Mouse (Mus musculus) forebrain, embryonic 10.5 days (tissue): Measurements from ENCODE around the gene Usp4. TPM values are rescaled to one million over a fixed set of nuclear protein-coding genes. Genes with fewer than 3 reads are reported as not detected.
A peak's percentile ranks its signal among the peaks of the same experiment; 100 is the strongest.

Experiments
- DNase-seq: peaks from one replicate; pipeline ENCODE4 v3.0.0-alpha.2; 2017; ENCODE audit warnings: low spot score; ENCODE audit errors: extremely low spot score
- H3K27ac ChIP-seq: fragments of 300-500 bp; sonication (generic); 2 replicates; pipeline ENCODE4 v1.5.1; 2016; ENCODE audit warnings: mild to moderate bottlenecking
- H3K27me3 ChIP-seq: fragments of 300-500 bp; sonication (generic); 2 replicates; pipeline ENCODE4 v1.6.1; 2016; ENCODE audit warnings: mild to moderate bottlenecking; ENCODE audit not compliant: poor library complexity, severe bottlenecking
- H3K36me3 ChIP-seq: fragments of 300-500 bp; sonication (generic); replicated peaks from 2 replicates; pipeline ENCODE4 v1.6.1; 2016; ENCODE audit warnings: mild to moderate bottlenecking, moderate library complexity
- H3K4me1 ChIP-seq: fragments of 300-500 bp; sonication (generic); 2 replicates; pipeline ENCODE4 v1.6.1; 2016
- H3K4me3 ChIP-seq: fragments of 300-500 bp; sonication (generic); 2 replicates; pipeline ENCODE4 v1.5.1; 2016; ENCODE audit warnings: mild to moderate bottlenecking, moderate library complexity
- H3K9me3 ChIP-seq: fragments of 300-500 bp; sonication (generic); 2 replicates; pipeline ENCODE4 v1.6.1; 2016; ENCODE audit warnings: mild to moderate bottlenecking, moderate library complexity
- WGBS: fragments of 180-500 bp; shearing (Covaris S2); methylation state at CpG from one replicate; pipeline ENCODE4 v1.1.7; 2016; 5-methylcytosine and 5-hydroxymethylcytosine counted together
- polyA plus RNA-seq: library from polyadenylated mRNA; unstranded; fragments of >200 nt; fragmentation: Nextera tagmentation; extraction: Ambion mirVana; gene quantifications from 2 replicates; pipeline ENCODE4 v1.2.1, GENCODE M21; 2016

Usp4 gene
- polyA plus RNA-seq, 1 experiment from 2014 or later: 133 TPM

DNA sequence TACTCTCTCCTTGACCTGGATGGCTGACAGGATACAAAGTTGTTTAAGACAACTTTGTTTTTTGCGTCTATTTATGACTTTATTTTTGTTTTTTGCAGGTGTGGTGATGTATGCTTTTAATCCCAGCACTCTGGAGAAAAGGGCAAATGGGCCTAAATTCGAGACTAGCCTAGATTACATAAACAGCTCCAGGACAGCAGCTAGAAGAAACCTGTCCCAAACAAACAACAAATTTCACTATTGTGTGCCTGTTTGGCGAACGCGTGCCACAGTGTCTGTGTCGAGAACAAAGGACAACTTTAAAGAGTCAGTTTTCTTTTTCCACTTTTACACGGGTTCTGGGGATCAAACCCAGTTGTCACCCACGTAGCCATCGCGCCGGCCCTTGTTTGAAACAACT lies 629 bp upstream of the Usp4 start:
- WGBS: 9% methylated on average over 11 of the region's 11 CpGs
- H3K4me3 ChIP-seq: peak overlapping the region; percentile 91
- H3K27ac ChIP-seq: peak overlapping the region; percentile 96
- H3K27me3 ChIP-seq: no peaks in the 10 kb centered on the region
- peaks cover 24% of the 10 kb centered on the region for H3K36me3 ChIP-seq
- peaks cover 24% of the 10 kb centered on the region for H3K4me1 ChIP-seq
- H3K9me3 ChIP-seq: no peaks in the 10 kb centered on the region
- DNase-seq: no peak

DNA sequence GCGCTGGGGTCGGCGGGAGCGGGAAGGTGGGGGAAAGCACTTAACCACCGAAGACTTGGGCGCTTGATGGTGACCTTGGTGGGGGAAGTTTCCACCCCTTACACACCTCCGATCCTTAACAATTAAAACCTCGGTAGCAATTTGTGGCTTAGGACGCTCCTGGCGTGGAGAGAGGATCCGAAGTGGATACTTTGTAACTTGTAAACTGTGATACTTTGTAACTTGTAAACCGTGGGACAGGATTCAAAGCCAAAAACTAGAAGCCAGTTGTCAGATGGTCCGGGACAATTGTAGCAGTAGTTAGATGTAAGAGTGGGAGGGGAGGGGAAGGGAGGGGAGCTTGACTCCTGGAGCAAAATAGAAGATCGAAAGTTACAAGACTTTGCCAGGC lies 632 bp downstream of the Usp4 start:
- Histone ChIP-seq H3K36me3 (peaks cover 36% of the 10 kb centered on the region), H3K27me3 (no peaks in the 10 kb centered on the region), H3K9me3 (no peaks in the 10 kb centered on the region), H3K4me1 (peaks cover 21% of the 10 kb centered on the region), H3K4me3 (peak overlapping the region; percentile 91), H3K27ac (peak overlapping the region; percentile 96)
- no peak for DNase-seq
- 12% methylated on average over 14 of the region's 14 CpGs for WGBS

DNA sequence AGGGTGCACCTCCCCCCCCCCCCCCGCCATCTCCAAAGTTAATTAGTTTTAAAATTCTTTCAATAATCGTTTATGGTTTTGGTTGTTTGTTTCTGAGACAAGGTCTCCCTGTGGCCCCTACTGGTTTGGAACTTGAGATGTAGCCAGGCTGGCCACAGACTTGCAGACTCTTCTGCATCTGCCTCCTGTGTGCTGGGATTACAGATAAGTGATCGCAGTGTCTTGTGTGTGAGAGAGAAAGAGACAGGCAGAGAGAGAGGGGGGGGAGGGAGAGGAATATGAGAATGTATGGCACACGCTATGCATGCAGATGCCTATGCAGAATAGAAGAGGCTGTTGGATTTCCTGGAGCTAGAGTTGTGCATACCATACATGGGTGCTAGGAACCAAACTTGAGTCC lies 2.1 kb downstream of the Usp4 start:
- H3K27ac ChIP-seq: no peak overlapping the region
- no peak overlapping the region for H3K4me3 ChIP-seq
- no peaks in the 10 kb centered on the region for H3K9me3 ChIP-seq
- WGBS: 93% methylated on average over 4 of the region's 4 CpGs
- peaks cover 21% of the 10 kb centered on the region for H3K4me1 ChIP-seq
- no peak for DNase-seq
- H3K36me3 ChIP-seq: peaks cover 51% of the 10 kb centered on the region
- H3K27me3 ChIP-seq: no peaks in the 10 kb centered on the region

DNA sequence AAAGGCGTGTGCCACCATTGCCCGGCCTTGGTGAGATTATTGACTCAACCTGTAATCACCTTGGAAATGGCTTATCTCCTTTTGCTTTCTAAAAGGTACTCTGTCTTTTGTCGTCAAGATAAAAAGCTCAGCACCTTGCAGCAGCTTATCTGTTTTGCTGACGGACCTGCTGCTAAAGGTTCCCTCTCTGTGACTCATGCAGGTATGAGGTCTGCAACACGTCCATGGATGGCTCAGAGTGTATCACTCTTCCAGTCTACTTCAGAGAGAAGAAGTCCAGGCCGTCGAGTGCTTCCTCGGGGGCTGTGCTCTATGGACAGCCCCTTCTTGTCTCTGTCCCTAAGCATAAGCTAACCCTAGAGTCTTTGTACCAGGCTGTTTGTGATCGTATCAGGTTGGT lies 30.6 kb downstream of the Usp4 start:
- H3K27ac ChIP-seq: no peak overlapping the region
- WGBS: 93% methylated on average over 9 of the region's 9 CpGs

DNA sequence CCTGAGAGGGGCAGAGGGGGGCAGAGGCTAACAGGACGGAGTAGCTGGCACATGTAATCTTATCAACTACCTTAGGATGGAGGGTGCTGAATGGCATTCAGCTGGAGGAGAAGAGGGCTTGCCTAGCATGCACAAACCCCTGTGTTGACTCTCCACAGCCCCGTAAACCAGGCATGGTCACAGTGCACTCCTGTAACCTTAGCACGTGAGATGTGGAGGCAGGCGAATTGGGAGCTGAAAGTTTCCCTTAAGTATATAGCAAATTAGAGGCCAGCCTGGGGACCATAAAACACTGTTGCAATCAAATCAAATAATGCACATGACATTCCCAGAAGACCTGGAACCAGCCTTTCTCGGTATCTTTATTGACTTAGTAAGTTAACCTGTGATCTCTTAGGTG lies 31.1 kb downstream of the Usp4 start:
- no peaks in the 10 kb centered on the region for H3K27me3 ChIP-seq
- H3K9me3 ChIP-seq: no peaks in the 10 kb centered on the region
- no peak for DNase-seq
- H3K36me3 ChIP-seq: peaks cover 96% of the 10 kb centered on the region
- no peaks in the 10 kb centered on the region for H3K4me1 ChIP-seq
- no peak overlapping the region for H3K27ac ChIP-seq
- H3K4me3 ChIP-seq: no peak overlapping the region
- WGBS: 97% methylated on average over 5 of the region's 5 CpGs

More for the DNA sequence above, 30.6 kb downstream of the Usp4 start:
- Histone ChIP-seq H3K4me1 (no peaks in the 10 kb centered on the region), H3K36me3 (peaks cover 96% of the 10 kb centered on the region), H3K4me3 (no peak overlapping the region), H3K27me3 (no peaks in the 10 kb centered on the region), H3K9me3 (no peaks in the 10 kb centered on the region)
- no peak for DNase-seq

DNA sequence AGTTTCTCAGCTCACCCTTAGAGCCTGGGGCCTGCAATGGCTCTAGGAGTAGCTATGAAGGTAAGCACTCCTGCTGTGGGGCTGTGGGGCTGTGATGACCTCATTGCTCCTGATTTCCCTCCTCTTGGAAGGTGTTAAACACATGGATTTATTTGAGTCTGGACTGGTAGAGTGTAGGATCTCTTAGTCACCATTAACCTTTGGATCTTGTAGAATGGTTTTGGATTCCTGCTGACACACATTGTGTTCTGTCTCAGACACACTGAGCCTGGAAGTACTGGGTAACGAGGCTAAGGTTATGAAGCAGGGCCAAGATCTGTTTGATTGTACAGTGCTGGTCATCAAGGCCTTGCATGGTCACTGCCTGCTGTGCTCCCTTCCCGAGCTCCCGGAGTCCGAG lies 31.6 kb downstream of the Usp4 start:
- Histone ChIP-seq H3K27ac (no peak overlapping the region), H3K27me3 (no peaks in the 10 kb centered on the region), H3K36me3 (peaks cover 96% of the 10 kb centered on the region), H3K4me3 (no peak overlapping the region), H3K9me3 (no peaks in the 10 kb centered on the region), H3K4me1 (no peaks in the 10 kb centered on the region)
- WGBS: 92% methylated on average over 4 of the region's 4 CpGs
- no peak for DNase-seq

DNA sequence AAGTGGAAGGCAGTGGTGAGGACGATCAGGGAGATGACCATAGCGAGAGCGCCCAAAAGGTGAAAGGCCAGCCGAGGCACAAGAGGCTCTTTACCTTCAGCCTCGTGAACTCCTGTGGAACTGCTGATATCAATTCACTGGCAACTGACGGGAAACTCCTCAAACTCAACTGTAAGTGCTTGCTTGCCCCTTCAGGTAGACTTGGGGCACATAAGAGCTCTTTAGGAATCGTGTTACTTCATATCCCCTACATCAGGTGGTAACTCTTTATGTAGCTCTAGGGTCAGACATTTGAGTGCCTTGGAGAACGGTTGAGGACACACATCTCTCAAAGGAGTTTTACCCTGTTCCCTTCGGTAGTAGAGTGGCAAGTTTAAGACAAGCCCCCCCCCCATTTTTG lies 33.7 kb downstream of the Usp4 start:
- 96% methylated on average over 9 of the region's 9 CpGs for WGBS
- Histone ChIP-seq H3K36me3 (peaks cover 96% of the 10 kb centered on the region), H3K4me3 (no peak overlapping the region), H3K9me3 (no peaks in the 10 kb centered on the region), H3K4me1 (no peaks in the 10 kb centered on the region), H3K27me3 (no peaks in the 10 kb centered on the region), H3K27ac (no peak overlapping the region)
- no peak for DNase-seq

DNA sequence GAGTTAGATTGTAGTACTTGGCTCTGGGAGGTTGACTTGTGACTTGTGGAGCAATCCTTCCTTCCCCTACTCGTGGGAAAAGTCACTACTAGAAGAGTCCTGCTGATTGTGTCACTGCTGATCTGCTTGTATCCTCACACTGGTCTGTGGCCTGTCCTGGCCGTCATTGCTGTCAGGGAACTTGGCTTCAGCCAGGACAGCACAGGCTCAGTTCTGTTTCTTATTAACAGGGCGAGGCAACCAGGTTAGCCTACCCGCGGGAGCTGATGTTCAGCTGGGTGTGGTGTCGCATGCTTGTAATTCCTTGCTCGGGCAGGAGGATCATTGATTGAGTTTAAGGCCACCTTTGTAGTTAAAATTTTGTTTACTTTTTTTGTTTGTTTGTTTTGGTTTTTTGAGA lies 37.4 kb downstream of the Usp4 start:
- WGBS: 73% methylated on average over 7 of the region's 7 CpGs
- no peak overlapping the region for H3K27ac ChIP-seq
- no peak overlapping the region for H3K4me3 ChIP-seq
- H3K4me1 ChIP-seq: no peaks in the 10 kb centered on the region
- no peaks in the 10 kb centered on the region for H3K27me3 ChIP-seq
- peaks cover 95% of the 10 kb centered on the region for H3K36me3 ChIP-seq
- no peaks in the 10 kb centered on the region for H3K9me3 ChIP-seq
- DNase-seq: no peak

DNA sequence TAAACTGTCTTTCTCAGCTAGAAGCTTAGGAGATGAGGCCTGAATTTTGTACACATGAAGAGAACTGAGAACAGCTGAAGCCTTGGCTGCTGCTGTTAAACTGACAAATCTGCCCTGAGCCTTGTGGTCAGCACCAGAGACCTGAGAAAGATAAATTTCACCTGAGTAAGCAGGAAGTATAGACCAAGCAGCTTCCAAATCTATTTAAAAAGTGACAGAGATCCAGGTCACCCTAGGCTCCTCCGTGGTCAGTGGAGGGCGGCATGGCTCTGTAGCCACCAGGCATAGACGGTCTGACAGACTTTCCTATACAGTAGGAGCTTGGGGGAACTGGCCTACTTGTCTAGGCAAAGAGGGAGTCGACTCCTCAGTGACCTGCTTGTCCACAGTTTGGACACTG lies 39.2 kb downstream of the Usp4 start:
- no peaks in the 10 kb centered on the region for H3K9me3 ChIP-seq
- no peak overlapping the region for H3K4me3 ChIP-seq
- H3K4me1 ChIP-seq: no peaks in the 10 kb centered on the region
- 88% methylated on average over 4 of the region's 4 CpGs for WGBS
- H3K36me3 ChIP-seq: peaks cover 95% of the 10 kb centered on the region
- no peak for DNase-seq
- no peak overlapping the region for H3K27ac ChIP-seq
- H3K27me3 ChIP-seq: no peaks in the 10 kb centered on the region

DNA sequence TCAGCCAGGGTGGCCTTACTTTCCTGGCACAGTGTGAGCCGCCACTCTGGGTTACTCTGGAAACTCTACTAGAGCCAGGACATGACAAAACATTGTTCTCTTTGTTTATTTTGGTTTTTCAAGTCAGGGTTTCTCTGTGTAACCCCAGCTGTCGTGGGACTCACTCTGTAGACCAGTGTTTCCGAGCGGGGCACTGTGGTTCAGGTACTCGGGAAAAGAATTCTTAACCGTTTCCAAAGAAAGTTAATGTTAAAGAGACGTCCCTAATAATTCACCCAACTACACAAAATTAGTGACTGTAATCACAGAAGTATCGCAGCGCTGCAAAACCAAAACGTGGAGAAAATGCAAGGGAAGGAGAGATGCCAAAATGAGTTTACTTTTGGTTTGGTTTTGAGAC lies 40.9 kb downstream of the Usp4 start:
- WGBS: 93% methylated on average over 10 of the region's 10 CpGs
- H3K36me3 ChIP-seq: peaks cover 95% of the 10 kb centered on the region

DNA sequence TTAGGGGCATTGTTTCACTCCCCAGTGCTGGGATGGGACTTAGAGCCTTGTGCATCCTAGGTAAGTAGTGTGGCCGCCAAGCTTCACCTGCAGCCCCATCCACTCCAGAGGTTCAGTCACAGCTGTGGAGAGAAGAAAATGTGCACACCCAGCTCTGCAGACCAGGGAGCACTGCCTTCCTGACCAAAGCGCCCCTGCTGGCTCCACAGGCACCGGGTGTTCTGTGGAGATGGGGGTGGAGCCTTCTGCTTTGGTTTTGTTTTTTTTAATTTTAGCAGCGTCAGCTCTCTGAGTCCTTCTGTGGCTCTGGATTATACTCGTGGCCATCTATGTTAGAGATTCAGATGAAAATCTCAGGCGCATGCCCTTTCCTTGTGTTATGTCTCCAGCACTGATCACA lies 41.6 kb downstream of the Usp4 start:
- peaks cover 7% of the 10 kb centered on the region for H3K4me1 ChIP-seq
- no peaks in the 10 kb centered on the region for H3K27me3 ChIP-seq
- H3K4me3 ChIP-seq: no peak overlapping the region
- H3K36me3 ChIP-seq: peaks cover 95% of the 10 kb centered on the region
- WGBS: 91% methylated on average over 6 of the region's 6 CpGs
- no peak overlapping the region for H3K27ac ChIP-seq
- no peak for DNase-seq
- no peaks in the 10 kb centered on the region for H3K9me3 ChIP-seq

More for the DNA sequence above, 40.9 kb downstream of the Usp4 start:
- Histone ChIP-seq H3K4me1 (peaks cover 7% of the 10 kb centered on the region), H3K27ac (no peak overlapping the region), H3K9me3 (no peaks in the 10 kb centered on the region), H3K4me3 (no peak overlapping the region), H3K27me3 (no peaks in the 10 kb centered on the region)
- DNase-seq: no peak

DNA sequence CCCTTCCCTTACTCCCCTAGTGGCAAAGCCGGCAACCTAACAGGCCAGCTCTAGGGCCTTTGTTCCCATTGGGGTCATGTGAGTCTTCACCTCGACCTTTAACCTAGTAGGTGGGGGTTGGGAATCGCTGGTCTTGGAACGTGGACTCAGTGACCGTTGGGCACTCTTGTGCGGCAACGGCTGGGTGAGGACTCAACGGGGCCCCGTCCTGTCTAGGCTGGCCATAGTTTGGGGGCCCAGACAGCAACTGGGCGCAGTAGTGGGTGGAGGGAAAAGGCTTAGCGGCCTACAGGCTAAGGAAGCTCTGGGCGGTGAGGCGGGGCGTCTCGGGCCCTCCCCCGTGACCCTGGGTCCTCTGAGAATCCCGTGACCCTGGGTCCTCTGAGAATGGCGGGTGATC lies 45.0 kb downstream of the Usp4 start, which contains the start of gene 1700102P08Rik:
Gene 1700102P08Rik, plus strand, starts transcription at position 130 of the 400 bp plus-strand sequence.
- H3K9me3 ChIP-seq: no peaks in the 10 kb centered on the region
- 41% methylated on average over 18 of the region's 18 CpGs for WGBS
- H3K27ac ChIP-seq: peak within 1 kb of the TSS; percentile 77
- no peak within 1 kb of the TSS for H3K4me3 ChIP-seq
- no peak for DNase-seq
- H3K4me1 ChIP-seq: peaks cover 7% of the 10 kb centered on the region
- H3K27me3 ChIP-seq: no peaks in the 10 kb centered on the region
- H3K36me3 ChIP-seq: peaks cover 66% of the 10 kb centered on the region

DNA sequence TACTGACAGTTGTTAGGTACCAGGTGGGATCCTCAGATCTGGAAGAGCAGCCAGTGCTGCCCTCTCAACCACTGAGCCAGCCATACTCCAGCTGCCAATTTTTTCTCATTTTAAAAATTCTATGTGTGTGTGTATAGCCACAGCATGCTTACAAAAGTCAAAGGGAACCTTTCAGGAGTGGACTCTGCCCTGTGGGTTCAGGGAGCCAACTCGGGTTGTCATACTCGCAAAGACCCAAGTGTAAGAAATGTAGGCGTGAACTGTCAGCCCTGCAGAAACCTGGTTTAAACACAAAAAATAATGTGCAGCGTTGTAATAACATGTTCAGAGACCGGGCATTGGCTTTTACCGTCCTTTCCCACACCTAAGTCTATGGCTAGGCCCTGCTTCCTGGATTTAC lies 46.5 kb downstream of the Usp4 start:
- Histone ChIP-seq H3K4me1 (peaks cover 7% of the 10 kb centered on the region), H3K27ac (no peak overlapping the region), H3K4me3 (no peak overlapping the region), H3K36me3 (peaks cover 51% of the 10 kb centered on the region), H3K27me3 (no peaks in the 10 kb centered on the region), H3K9me3 (no peaks in the 10 kb centered on the region)
- whole genome bisulfite sequencing: 93% methylated on average over 6 of the region's 6 CpGs
- no peak for DNase-seq

DNA sequence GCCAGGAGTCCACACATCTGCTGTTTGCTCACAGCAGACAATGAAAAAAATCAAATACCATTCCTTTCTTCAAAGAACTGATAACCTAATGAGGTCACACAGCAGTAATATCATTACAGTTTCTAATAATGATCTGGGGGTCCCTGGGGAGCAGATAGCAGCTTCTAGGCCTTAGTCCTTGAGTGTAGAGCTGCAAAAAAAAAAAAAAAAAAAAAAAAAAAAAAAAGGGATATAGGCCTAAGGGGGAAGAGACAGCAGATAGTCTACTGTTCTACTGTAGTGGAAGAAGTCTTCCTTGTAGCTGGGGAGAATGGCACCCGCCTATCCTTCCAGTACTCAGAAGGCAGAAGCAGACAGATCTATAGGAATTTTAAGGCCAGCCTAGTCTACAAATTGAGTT lies 47.8 kb downstream of the Usp4 start:
- Histone ChIP-seq H3K4me1 (peaks cover 7% of the 10 kb centered on the region), H3K27me3 (no peaks in the 10 kb centered on the region), H3K9me3 (no peaks in the 10 kb centered on the region), H3K27ac (no peak overlapping the region), H3K4me3 (no peak overlapping the region), H3K36me3 (peaks cover 41% of the 10 kb centered on the region)
- DNase-seq: no peak
- WGBS: 86% methylated on average over 1 of the region's 1 CpGs
